ENCODE assay signal across 8 mouse cellular contexts in genomic region chr17:6970334-6970733, GRCm38 (mm10). TPM values are rescaled to one million over a fixed set of nuclear protein-coding genes. Genes with fewer than 3 reads are reported as not detected.
DNase-seq lines count a peak whose midpoint lies in the region; ATAC-seq and TF ChIP-seq lines count a peak whose summit lies in the region.
"Not testable (repeated sequence)": the region's sequence is repeated elsewhere in the genome, so short reads cannot be mapped to it uniquely, and the experiment has no call there.

TSS of gene Rnaset2b (plus strand) at chr17:6970634.

- intact Hi-C loops in gastrocnemius, adult 2 months (cut with DNase I); heart, postnatal 10 days (cut with DNase I): not testable (repeated sequence)

- WGBS in kidney, embryonic 14.5 days = no CpG with 5 or more reads among the region's 8 CpGs
- WGBS in limb, embryonic 10.5 days = 100% methylated on average over 1 of the region's 8 CpGs
- 100% methylated on average over 1 of the region's 8 CpGs for WGBS in olfactory bulb, adult 2 months

- H3K9ac ChIP-seq in ES-Bruce4 (ENCODE audit: low read depth, poor library complexity, severe bottlenecking); kidney, embryonic 14.5 days (ENCODE audit: low read depth, low read length): not testable (repeated sequence)

- H3K4me3 ChIP-seq in ES-Bruce4 (ENCODE audit: low read depth, low read length); cortical plate, adult 2 months (ENCODE audit: insufficient read depth, low read length); gastrocnemius, adult 2 months; kidney, embryonic 14.5 days (ENCODE audit: low read length); limb, embryonic 10.5 days; olfactory bulb, adult 2 months (ENCODE audit: insufficient read depth, low read depth, low read length): not testable (repeated sequence)

- H3K4me1 ChIP-seq in ES-Bruce4 (ENCODE audit: control insufficient read depth, insufficient read depth, low read length); cortical plate, adult 2 months (ENCODE audit: control insufficient read depth, insufficient read depth, low read length); kidney, embryonic 14.5 days (ENCODE audit: control insufficient read depth, insufficient read depth, low read length); limb, embryonic 10.5 days; olfactory bulb, adult 2 months (ENCODE audit: control insufficient read depth, insufficient read depth, low read length): not testable (repeated sequence)

- H3K27ac ChIP-seq in ES-Bruce4 (ENCODE audit: insufficient read depth, low read length); cortical plate, adult 2 months (ENCODE audit: insufficient read depth, low read length); gastrocnemius, adult 2 months; kidney, embryonic 14.5 days (ENCODE audit: low read depth, low read length); limb, embryonic 10.5 days; olfactory bulb, adult 2 months (ENCODE audit: insufficient read depth, low read depth, low read length): not testable (repeated sequence)

- DNase-seq in gastrocnemius, adult 2 months; heart, postnatal 10 days; limb, embryonic 10.5 days (ENCODE audit: low spot score): not testable (repeated sequence)

- not testable (repeated sequence) for H3K36me3 ChIP-seq in ES-Bruce4 (ENCODE audit: control insufficient read depth, insufficient read depth, low read length, poor library complexity, severe bottlenecking); kidney, embryonic 14.5 days (ENCODE audit: control insufficient read depth, insufficient read depth, low read length); limb, embryonic 10.5 days

- TF ChIP-seq EP300 in ES-Bruce4 (IDR thresholded peaks at IDR 0.05; ENCODE audit: insufficient read depth, low read depth, low read length) = not testable (repeated sequence)

- not testable (repeated sequence) for H3K27me3 ChIP-seq in ES-Bruce4 (ENCODE audit: control insufficient read depth, insufficient read depth, low read length, poor library complexity, severe bottlenecking); kidney, embryonic 14.5 days (ENCODE audit: control insufficient read depth, insufficient read depth, low read length); limb, embryonic 10.5 days (ENCODE audit: low read depth, poor library complexity, severe bottlenecking)

- not testable (repeated sequence) for ATAC-seq in kidney, embryonic 14.5 days (ENCODE audit: low FRiP score, low TSS enrichment); megakaryocyte, adult 5-6 weeks (ENCODE audit: poor library complexity, severe bottlenecking)

- not testable (repeated sequence) for H3K9me3 ChIP-seq in ES-Bruce4 (replicated peaks; ENCODE audit: control insufficient read depth, insufficient read depth, low read length, poor library complexity, severe bottlenecking); kidney, embryonic 14.5 days (ENCODE audit: control insufficient read depth, low read length); limb, embryonic 10.5 days (replicated peaks)

- not testable (repeated sequence) for TF ChIP-seq POLR2A in ES-Bruce4 (IDR thresholded peaks at IDR 0.05; ENCODE audit: insufficient read depth, low read length); cortical plate, adult 2 months (IDR thresholded peaks at IDR 0.05; ENCODE audit: extremely low read depth, insufficient read depth, low read length); olfactory bulb, adult 2 months (IDR thresholded peaks at IDR 0.05; ENCODE audit: insufficient read depth, low read depth, low read length)

- not testable (repeated sequence) for TF ChIP-seq CTCF in ES-Bruce4 (IDR thresholded peaks at IDR 0.05; ENCODE audit: low read depth, low read length); cortical plate, adult 2 months (IDR thresholded peaks at IDR 0.05; ENCODE audit: extremely low read depth, insufficient read depth, low read length); gastrocnemius, adult 2 months (IDR thresholded peaks at IDR 0.05); olfactory bulb, adult 2 months (IDR thresholded peaks at IDR 0.05; ENCODE audit: insufficient read depth, low read depth, low read length)

- H3K4me2 ChIP-seq in kidney, embryonic 14.5 days (replicated peaks; ENCODE audit: low read depth, low read length) = not testable (repeated sequence)

RNA-seq across cellular contexts. Expression of gene Rnaset2b, which starts in this region (rescaled TPM):
- polyA plus RNA-seq in ES-Bruce4 (2011; ENCODE audit: insufficient read depth, insufficient read length, low read depth, missing spikeins) = 74.7 and 79.9 TPM in 2 replicates
- 93.9 and 108 TPM in 2 replicates for polyA plus RNA-seq in cortical plate, adult 2 months (2012; rRNA removed)
- total RNA-seq in gastrocnemius, adult 2 months (2021) = 100 to 1,000 TPM; 100 to 123 TPM
- total RNA-seq in heart, postnatal 10 days (2021) = 100 to 1,000 TPM; 191 to 203 TPM
- 256 and 257 TPM in 2 replicates for polyA plus RNA-seq in kidney, embryonic 14.5 days (2014; fragmentation: Nextera tagmentation; extraction: Ambion mirVana)
- polyA plus RNA-seq in limb, embryonic 10.5 days (2016; fragmentation: Nextera tagmentation; extraction: Ambion mirVana) = 175 and 183 TPM in 2 replicates
- total RNA-seq in megakaryocyte, adult 5-6 weeks (2015) = 537 and 608 TPM in 2 replicates
- total RNA-seq in megakaryocyte, adult 5-6 weeks (2017) = 516 and 643 TPM in 2 replicates
- not detected in 2 replicates for polyA plus RNA-seq in olfactory bulb, adult 2 months (2012; ENCODE audit: insufficient read depth, insufficient read length, low replicate concordance, missing spikeins)
